Mouse (Mus musculus) CH12.LX (cell line): Measurements from ENCODE around the gene Zbtb37.

Source experiments
- ELF1 ChIP-seq: IDR thresholded peaks from 2 replicates; pipeline ENCODE4 v1.6.1; 2014; ENCODE audit warnings: low read depth, mild to moderate bottlenecking, inconsistent platforms, low read length, improper control_type of control experiment
- MAX ChIP-seq: IDR thresholded peaks from 2 replicates; pipeline ENCODE4 v1.6.1; 2011; ENCODE audit warnings: low read length, improper control_type of control experiment
- NRF1 ChIP-seq: IDR thresholded peaks from 2 replicates; pipeline ENCODE4 v1.6.1; 2014; ENCODE audit warnings: low read depth, mild to moderate bottlenecking, inconsistent platforms, low read length, improper control_type of control experiment, moderate library complexity
- POLR2A ChIP-seq: IDR thresholded peaks from 2 replicates; pipeline ENCODE4 v1.6.1; 2011; ENCODE audit warnings: low read depth, mild to moderate bottlenecking, improper control_type of control experiment, low read length
- TCF12 ChIP-seq: IDR thresholded peaks from 2 replicates; pipeline ENCODE4 v1.6.1; 2014; ENCODE audit warnings: low read depth, mild to moderate bottlenecking, inconsistent platforms, low read length, improper control_type of control experiment

DNA sequence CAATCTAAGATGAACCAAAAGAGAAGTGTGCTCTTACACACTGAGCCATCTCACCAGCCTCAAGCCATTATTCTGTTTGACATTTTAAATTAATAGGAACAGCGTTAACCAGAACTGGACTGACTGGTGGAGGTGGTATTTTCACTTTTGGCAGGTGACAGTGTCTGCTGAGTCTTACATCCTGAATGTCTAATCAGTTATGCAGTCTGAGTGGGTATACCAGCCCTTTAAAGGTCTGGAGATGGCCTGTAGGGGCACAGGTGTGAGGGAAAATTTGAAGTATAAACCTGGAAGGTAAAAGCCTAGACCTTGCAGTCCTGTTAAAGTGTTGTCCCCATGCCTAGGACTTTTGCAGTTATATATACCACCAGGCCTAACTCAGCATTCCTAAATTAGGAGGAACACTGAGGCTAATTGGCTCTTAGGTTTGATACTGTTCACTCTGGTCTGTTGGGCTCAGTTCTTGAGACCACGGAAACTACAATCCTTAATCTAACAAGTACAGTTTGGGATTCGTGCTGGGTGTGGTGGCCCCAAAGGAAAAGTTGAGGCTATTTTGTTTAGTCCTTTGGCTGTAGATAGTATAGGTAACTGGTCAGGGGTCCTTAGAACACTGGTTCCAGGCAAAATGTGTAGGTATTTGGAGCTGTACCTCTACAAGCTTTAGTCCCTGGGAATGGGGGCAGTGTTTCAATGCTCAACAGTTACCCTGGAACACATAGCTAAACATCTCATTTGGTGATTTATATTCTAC is 4.5 kb upstream of the Zbtb37 start:
- peak; percentile 31 for TF ChIP-seq POLR2A
- no peak for TF ChIP-seq NRF1
- TF ChIP-seq MAX: peak; percentile 65; the same call in 1 of the 2 replicates
- TF ChIP-seq TCF12: no peak
- TF ChIP-seq ELF1: no peak
